Mouse (Mus musculus) embryo, embryonic 11.5 days (tissue): ENCODE results near the gene Nol9.

ENCODE experiments used
- DNase-seq: peaks from one replicate; pipeline ENCODE4 v3.0.0-alpha.2; 2012; ENCODE audit warnings: low read depth, low spot score

Nol9 gene

DNA sequence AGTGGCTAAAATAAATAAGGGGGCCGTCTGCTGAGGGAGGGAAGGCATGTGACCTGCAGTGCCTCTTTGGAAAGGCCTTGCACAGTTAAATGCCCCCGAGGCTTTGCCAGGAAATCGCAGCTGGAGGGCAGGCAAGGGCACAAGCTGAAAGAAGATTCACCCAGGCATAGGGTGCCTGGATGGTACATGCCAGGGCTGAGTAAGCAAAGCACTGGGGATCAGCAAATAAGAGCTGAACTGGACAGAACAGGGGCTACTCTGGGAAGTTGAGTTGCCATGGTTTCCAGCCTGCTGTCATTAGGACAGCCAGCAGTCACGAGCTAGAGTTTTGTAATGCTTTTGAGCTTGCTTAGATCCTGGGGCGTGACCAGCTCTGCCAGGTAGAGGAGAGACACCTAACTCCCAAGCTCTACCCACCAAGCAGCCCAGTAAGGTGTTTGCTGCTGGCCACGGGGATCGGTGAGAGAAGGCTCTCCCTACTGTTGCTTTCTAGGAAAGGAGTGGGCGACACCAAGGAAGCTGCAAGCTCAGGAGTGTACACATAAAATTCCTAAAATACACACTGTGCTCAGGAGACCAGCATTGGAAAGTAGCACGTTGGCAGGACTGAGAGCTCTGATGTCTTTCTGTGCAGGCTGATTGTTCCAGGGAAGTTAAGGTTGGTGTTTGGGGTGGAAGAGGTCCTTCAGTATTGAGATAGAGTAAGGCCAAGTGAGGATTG, 23.4 kb downstream of the Nol9 start:
- DNase-seq = no peak

- DNase-seq = no peak
These were observed 28.2 kb downstream of the Nol9 start for GRCm38 (mm10) chr4:152067280-152067679.

DNA sequence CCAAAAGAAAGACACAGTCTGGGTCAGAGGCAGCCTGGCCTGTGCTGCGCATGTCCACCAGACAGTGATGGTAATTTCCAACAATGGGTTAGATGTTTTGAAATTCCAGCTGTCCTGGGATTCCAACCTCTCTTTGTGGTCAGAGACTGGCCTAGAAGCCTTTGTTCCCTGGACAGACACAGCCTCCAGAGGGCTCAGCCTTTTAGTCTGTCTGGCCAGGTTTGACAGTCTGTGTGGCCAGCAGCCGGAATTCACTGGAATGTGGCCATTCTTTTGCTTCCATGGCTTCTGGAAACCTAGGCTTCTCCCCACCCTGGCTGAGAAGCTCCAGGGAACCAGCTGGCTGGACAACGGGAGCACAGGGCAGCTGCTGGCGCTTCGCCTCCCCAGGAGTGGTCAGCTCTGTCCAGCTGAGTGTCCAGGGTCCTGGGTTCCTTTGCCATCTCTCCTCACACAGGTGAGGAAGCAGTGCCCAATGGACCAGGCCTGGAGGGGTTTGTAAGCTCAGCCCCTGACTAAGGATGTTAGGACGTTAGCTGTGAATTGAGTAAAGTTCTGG, 29.1 kb downstream of the Nol9 start:
- no peak for DNase-seq

DNA sequence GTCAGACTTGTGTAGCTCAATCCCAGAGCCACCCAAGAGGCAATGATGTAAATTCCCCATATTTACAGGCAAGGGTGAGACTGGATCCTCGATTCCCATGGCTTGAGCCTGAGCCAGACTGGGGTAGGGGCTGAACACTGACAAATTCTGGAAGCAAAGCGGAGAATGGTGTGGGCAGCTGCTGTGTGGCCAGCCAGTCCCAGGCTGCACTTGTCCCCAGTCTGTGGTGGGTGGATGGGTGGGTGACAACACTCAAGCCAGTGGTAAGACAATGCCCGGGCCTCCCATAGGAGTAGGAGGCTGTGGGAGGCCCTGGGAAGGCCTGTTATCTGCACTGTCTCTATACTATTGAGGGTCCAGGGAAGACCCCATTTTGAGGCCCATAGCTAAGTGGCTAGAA, 30.1 kb downstream of the Nol9 start:
- DNase-seq = no peak

GRCm38 (mm10) chr4:152070494-152071396, 31.6 kb downstream of the Nol9 start:
- no peak for DNase-seq

GRCm38 (mm10) chr4:152072121-152072601, 33.0 kb downstream of the Nol9 start, which contains the start of gene Plekhg5:
Plekhg5 (plus strand) TSS chr4:152072498.
- DNase-seq = no peak

- no peak for DNase-seq
These were observed 33.5 kb downstream of the Nol9 start for GRCm38 (mm10) chr4:152072655-152073054.

DNA sequence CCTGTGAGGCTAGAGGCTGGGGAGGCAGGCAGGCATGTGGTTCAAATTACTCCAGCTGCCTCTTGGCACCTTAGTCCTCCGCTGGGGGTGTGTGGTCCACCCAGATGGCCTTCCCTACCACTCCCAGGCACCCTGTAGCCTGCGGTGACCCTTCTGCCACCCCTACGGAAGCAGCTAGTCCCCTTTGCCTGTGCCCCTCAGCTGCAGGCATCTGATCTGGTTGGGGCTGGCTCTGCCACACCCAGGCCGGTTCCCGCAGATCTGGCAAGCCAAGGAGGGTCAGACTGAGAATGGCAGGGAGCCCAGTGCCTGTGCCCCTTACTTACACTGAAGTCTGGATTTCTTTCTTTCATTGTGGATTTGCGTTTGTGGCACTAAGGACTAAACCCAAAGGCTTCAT, 34.6 kb downstream of the Nol9 start:
- DNase-seq = no peak

DNA sequence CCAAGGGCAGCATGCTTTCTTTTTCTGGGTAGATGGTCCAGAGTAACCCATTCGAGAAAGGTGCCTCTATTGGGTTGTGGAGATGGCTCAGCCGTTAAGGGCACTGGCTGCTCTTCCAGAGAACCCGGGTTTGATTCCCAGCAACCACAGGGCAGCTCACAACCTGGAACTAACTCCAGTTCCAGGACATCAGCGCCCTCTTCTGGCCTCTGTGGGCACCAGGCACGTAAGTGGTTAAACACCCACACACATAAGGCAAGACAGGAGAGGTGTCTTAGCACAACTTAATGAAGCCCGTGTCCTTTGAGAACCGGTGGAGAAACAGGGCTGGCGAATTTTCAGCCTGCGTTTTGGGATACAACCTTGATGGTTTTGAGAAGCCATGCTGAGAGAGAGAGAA, 35.4 kb downstream of the Nol9 start:
- DNase-seq = no peak

- DNase-seq = no peak
These were observed 38.1 kb downstream of the Nol9 start for GRCm38 (mm10) chr4:152077191-152077590.

GRCm38 (mm10) chr4:152078105-152078530, 39.0 kb downstream of the Nol9 start:
- no peak for DNase-seq

- no peak for DNase-seq
These were observed 40.1 kb downstream of the Nol9 start for GRCm38 (mm10) chr4:152079261-152079660.

DNA sequence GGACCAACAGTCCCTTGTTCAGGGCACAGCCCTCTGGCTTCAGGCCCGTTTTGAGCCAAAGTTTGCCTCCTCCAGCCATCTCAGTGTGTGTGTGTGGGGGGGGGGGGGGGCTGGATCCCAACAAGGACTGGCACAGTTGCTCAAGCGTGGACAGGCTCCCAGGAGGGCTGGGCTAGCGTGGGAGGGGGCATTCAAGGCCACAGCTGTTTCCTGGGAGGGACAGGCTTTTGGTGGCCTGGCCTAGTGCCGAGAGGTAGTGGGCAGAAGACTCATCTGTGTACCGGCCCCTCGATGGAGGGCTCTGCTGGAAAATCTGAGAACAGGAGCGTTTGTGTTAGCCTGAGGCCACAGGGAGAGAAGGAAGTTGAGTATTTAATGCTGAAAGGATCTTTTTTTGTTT, 40.8 kb downstream of the Nol9 start:
- DNase-seq = no peak

GRCm38 (mm10) chr4:152083611-152084220, 44.6 kb downstream of the Nol9 start:
- no peak for DNase-seq

- no peak for DNase-seq
These were observed 45.5 kb downstream of the Nol9 start for GRCm38 (mm10) chr4:152084616-152085015.

- no peak for DNase-seq
These were observed 47.5 kb downstream of the Nol9 start for GRCm38 (mm10) chr4:152086505-152087210.

GRCm38 (mm10) chr4:152087211-152088081, 48.3 kb downstream of the Nol9 start:
- DNase-seq = no peak

DNA sequence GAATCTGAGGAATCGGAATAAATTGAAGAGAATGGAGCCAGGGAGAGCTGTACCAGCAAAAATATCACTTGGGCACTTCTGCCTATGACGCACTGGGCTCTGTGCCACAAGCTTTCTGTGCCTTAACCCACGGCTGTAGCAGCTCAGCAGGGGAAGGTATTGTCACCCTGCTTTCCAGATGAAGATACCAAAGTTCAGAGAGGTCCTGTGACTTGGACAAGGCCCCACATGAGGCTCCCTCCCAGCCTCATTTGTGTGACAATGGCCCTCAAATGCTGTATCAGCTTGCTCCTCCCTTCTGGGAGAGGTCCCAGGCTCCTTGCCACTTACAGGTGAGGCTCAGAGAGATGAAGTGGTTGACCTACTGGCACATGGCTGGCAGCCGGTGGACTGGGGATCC, 49.0 kb downstream of the Nol9 start:
- DNase-seq = no peak

DNA sequence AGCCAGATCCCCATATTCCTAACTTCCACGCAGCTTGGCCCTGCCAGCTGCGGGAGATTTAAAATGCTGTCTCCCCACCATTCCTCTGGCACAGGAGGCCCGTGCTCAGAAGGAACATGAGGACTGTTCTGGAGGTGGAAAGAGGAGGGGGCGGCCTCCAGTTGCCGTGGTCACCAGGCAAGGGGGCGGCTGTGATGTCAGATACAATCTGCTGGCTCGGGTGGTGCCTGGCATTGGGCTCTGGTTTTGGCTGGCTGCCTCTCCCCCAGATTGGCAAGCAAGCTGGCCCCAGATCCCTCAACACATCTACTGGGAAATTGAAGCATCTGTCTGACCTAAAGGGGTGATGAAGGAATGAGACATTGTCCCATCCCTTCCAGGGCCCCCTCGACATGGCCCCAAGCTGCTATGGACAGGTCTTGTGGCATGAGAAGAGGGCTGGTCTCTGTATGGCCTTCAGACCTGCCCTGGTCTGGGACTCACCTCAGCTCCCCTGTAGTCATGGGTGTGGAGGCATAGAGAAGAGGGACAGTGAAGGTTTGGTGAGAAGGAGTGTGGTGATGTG, 49.5 kb downstream of the Nol9 start:
- DNase-seq = no peak

DNA sequence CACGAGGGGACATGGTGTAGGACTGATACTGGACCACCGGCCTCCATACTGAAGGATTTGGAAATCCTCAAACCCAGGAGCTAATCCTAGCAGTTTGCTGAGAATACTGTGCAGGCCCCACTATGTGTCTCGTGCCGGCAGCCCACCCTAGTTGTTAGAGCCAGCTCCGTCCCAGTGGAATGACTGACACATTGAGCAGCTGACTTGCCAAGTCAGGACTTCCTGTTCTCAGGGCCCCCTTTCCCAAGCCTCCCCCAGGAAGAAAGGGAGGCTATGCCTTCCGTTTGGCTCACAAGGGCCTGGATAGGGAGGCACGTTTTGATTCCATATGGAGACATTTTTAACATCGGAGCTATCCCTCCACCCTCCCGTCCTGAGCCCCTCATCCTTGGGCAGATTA, 51.1 kb downstream of the Nol9 start:
- DNase-seq = no peak
